Mouse (Mus musculus): Measurements from ENCODE around the gene Sucla2.
"Not testable (repeated sequence)": the region's sequence is repeated elsewhere in the genome, so short reads cannot be mapped to it uniquely, and the experiment has no call there.

The Sucla2 gene

DNA sequence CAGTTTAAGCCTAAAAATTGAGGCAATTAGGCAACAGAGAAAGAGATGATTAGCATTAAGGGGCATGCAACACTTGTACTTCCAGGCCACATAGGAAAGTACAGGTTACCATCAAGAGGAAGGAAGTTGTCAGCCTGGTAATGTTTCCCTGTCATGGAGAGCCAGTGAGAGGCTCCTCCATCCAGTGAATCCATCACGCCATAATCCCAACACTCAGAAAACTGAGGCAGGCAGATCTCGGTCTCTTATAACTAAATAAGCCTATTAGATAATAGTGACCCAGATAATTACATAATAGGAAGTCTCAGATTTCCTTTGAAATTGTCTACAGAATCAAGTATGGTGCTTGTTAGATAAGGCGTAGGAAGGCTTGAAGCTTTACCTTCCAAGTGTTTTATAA lies 983 bp upstream of the Sucla2 start:
- DNase-seq, result no peak

- DNase-seq, result not testable (repeated sequence)
These were observed 3.5 kb downstream of the Sucla2 start for GRCm38 (mm10) chr14:73528661-73529060.

- DNase-seq, result no peak
These were observed 8.8 kb downstream of the Sucla2 start for GRCm38 (mm10) chr14:73533755-73534465.

- no peak for DNase-seq
These were observed 10.5 kb downstream of the Sucla2 start for GRCm38 (mm10) chr14:73535641-73536040.

- no peak for DNase-seq
These were observed 18.7 kb downstream of the Sucla2 start for GRCm38 (mm10) chr14:73543781-73544180.

GRCm38 (mm10) chr14:73547034-73547433 lies 21.9 kb downstream of the Sucla2 start:
- no peak for DNase-seq

DNA sequence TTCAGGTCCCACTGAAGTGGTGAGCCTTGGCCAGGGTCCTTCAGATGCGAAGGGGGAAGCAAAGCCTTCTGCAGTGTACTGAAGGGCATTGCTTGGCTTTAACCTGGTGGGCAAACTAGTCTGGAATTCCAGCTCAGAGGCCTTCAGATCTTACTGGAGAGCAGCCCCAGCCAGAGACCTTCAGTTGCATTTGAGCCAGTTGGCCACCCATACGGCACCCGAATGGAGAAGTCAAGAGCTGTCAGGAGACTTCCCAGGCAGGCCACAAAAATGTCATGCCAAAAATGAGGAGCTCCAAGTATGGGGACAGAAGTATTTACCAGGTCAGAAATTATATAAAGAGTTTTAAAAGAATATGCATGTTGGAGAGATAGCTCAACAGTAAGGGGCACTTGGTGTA lies 22.9 kb downstream of the Sucla2 start, which contains the start of gene Nudt15:
Gene Nudt15, minus strand, starts transcription at position 192 of the 400 bp plus-strand sequence.
- DNase-seq, result no peak

DNA sequence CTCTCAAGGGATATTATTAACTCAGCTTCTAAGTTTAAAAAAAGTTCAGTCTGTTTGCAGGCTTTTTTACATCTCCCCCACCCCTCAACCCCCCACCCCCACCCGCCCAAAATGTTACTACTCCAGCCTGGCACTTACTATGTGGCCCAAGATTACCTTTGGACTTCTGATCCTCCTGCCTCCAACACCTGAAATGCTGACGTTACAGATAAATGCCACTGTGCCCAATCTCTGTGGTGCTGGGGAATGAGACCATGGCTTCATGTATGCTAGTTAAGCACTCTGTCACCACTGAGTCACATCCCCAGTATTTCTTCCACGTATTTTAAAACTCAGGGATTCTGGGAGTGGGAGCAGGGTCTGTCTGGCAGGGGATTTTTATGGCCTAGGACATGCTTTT lies 25.2 kb downstream of the Sucla2 start:
- DNase-seq, result no peak

- no peak for DNase-seq
These were observed 25.6 kb downstream of the Sucla2 start for GRCm38 (mm10) chr14:73550732-73551131.

- DNase-seq, result no peak
These were observed 26.0 kb downstream of the Sucla2 start for GRCm38 (mm10) chr14:73551164-73551563.

DNA sequence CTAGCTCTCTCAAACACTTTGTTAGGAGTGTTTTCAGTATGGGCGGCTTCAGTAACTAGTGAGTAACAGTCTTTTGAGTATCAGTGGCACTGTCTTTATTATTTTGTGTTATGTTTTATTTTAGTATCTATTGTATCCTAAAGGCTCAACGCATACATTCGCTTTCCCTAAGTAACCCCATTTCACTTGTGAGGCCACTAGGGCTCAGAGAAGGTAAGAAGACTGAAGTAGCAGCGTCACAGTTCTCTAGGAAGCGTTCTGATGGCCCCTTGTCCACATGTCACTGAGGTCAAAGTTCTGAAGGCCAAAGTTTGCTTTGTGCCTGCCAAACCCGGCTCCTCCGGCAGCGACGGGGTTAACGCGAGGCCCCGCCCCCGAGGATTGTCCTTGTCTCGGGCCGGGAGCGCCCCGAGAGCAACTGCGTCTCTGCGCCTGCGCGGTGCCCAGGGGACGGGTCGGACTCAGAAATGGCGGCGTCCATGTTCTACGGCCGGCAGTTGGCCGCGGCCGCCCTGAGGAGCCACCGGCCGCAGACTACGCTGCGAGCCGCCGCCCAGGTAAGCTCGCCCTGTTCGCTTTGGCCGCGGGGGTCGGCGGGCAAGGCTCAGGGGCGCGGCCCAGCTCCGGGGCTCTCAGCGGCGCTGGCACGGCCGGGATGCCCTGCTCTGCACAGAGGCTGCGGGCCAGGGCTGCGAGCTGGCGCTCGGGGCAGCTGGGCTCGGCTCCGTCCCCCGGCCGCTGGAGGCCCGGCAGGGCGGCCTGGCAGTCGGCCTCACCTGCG lies 27.4 kb downstream of the Sucla2 start:
- DNase-seq, result peak; percentile 93 to 95

GRCm38 (mm10) chr14:73553122-73553696 lies 28.1 kb downstream of the Sucla2 start:
- no peak for DNase-seq

DNA sequence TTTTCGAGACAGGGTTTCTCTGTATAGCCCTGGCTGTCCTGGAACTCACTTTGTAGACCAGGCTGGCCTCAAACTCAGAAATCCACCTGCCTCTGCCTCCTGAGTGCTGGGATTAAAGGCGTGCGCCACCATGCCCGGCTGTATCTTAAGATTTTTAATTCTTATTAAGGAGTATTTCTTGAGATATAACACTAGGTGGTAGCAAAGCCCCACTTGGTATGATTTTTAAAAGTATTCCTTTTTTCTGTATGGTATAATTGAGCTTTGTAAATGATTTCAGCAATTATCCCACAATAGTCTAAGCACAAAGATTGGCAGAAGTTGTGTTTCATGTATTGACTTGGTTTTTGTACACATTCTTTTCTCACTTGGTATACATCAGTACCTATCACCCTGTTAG lies 44.7 kb downstream of the Sucla2 start:
- not testable (repeated sequence) for DNase-seq

- DNase-seq, result no peak
These were observed 46.0 kb downstream of the Sucla2 start for GRCm38 (mm10) chr14:73571143-73571542.

DNA sequence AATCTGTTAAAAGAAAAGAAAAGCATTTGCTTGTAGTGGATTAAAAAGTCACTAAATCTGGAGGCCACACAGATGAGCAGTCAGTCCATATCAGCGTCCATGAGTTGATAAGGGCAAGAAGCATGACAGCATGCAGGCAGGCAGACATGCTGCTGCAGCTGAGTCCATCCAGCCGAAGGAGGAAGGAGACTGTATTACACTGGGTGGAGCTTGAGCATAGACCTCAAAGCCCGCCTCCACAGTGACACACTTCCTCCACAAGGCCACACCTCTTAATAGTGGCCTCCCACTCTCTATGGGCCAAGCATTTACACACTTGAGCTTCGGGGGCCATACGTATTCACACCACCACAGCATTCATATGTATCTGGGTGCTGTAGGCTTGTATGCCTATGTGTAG lies 48.9 kb downstream of the Sucla2 start:
- DNase-seq, result no peak

GRCm38 (mm10) chr14:73576336-73576735 lies 51.2 kb downstream of the Sucla2 start:
- no peak for DNase-seq

GRCm38 (mm10) chr14:73588080-73588479 lies 63.0 kb downstream of the Sucla2 start:
- DNase-seq, result peak; percentile 9 to 13

DNA sequence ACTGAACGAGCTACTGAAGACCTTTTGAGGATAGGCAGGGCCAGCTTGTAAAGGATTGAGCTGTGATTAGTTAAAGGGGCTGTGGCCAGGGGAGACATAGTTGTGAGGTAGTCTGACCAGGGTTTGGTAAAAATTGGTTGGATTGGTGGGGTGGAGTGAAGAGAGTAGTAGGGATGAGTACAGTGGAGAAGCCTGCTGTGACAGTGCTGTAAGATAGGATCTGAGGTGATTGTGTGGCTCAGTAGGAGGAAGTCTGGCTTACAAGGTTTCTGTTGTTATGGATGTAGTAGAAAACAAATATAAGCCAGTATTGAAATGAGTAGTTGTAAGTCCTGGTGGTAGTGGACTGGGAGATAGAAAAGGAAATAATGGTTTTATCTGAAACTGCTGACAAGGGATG lies 67.0 kb downstream of the Sucla2 start:
- DNase-seq, result no peak

DNA sequence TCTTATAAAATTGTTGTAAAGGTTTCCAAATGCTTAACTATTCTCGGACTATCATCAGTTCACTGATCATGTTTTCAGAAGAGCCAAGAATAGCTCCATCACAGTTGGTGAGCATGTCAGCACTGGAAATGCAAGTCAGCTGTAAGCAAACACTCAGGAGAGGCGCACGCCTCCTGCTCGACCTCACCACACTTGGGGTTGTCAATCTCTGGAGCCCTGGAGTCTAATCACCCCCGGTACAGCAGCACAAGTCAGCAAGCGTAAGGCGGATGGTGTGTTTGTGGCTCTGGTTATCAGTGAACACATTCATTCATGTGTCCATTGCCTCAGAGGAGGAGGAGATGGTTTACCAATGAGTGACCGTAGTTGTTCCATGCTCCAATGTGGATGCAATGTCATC lies 74.6 kb downstream of the Sucla2 start:
- DNase-seq, result no peak

DNA sequence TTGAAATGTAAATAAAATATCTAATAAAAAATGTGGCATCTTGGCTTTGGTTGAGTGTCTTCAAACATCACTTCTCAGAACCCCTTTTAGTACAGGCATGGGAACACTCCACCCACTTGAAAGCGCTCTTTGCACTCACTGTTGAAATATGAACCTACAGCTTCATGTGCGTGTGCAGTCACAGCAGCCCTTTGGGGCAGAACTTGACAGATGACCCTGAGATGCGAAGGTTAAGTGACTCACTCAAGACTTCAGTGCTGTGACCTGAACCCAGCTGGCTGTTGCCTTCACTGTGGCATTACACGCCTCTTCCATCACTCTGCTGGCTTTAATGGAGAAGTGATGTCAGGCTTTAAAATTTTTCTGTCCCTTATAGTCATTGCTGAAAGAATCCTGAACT lies 82.6 kb downstream of the Sucla2 start:
- DNase-seq, result no peak

GRCm38 (mm10) chr14:73608668-73609481 lies 83.8 kb downstream of the Sucla2 start:
- no peak for DNase-seq

GRCm38 (mm10) chr14:73614961-73615360 lies 89.8 kb downstream of the Sucla2 start:
- not testable (repeated sequence) for DNase-seq

GRCm38 (mm10) chr14:73620880-73621279 lies 95.8 kb downstream of the Sucla2 start:
- DNase-seq, result no peak
